Mouse (Mus musculus): ENCODE results near the gene Ilkap. TPM values are rescaled to one million over a fixed set of nuclear protein-coding genes. Genes with fewer than 3 reads are reported as not detected.
A peak's percentile ranks its signal among the peaks of the same experiment; 100 is the strongest.

Gene Ilkap
- polyA plus RNA-seq, 2 experiments: 140 to 142 TPM

DNA sequence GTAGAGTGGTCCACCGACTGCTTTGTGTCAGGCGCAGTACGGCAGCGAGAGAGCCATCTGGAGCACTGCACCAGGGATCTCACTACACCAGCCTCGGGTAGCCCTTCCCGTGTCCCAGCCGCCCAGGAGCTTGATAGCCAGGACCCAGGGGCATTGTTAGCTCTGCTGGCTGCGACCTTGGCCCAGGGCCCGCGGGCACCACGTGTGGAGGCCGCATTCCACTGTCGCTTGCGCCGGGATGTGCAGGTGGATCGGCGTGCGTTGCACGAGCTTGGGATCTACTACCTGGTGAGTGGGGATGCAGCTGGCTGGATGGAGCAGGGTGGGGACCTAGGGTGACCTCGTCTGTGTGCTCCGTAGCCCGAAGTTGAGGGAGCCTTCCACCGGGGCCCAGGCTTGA lies 28.6 kb downstream of the Ilkap start:
- peaks cover 54% of the 10 kb centered on the region for H3K36me3 ChIP-seq (ENCODE audit: control insufficient read depth, insufficient read depth, low read length)
- H3K9ac ChIP-seq (ENCODE audit: low read depth, low read length, severe bottlenecking): no peak overlapping the region
- no peaks in the 10 kb centered on the region for H3K9me3 ChIP-seq (ENCODE audit: control insufficient read depth, low read length)
- 87% methylated on average over 23 of the region's 23 CpGs for WGBS
- DNase-seq (ENCODE audit: low spot score): no peak
- ATAC-seq (ENCODE audit: low FRiP score, low read depth): no peak
- no peak overlapping the region for H3K4me3 ChIP-seq (replicated peaks; ENCODE audit: low read length)
- peaks cover 5% of the 10 kb centered on the region; the same call in 1 of the 2 replicates for H3K27me3 ChIP-seq (ENCODE audit: control insufficient read depth, insufficient read depth, low read length)
- H3K27ac ChIP-seq (replicated peaks; ENCODE audit: low read depth, low read length): no peak overlapping the region
- 0 out of 2 replicates have a peak, but pooled peaks cover 2% of the 10 kb centered on the region for H3K4me1 ChIP-seq (ENCODE audit: control insufficient read depth, insufficient read depth, low read length)
- no peak overlapping the region for H3K4me2 ChIP-seq (replicated peaks; ENCODE audit: low read depth, low read length, severe bottlenecking)
- no peak for TF ChIP-seq POLR2A (IDR thresholded peaks at IDR 0.05; ENCODE audit: borderline replicate concordance, extremely low read depth, insufficient read depth, insufficient read length)

DNA sequence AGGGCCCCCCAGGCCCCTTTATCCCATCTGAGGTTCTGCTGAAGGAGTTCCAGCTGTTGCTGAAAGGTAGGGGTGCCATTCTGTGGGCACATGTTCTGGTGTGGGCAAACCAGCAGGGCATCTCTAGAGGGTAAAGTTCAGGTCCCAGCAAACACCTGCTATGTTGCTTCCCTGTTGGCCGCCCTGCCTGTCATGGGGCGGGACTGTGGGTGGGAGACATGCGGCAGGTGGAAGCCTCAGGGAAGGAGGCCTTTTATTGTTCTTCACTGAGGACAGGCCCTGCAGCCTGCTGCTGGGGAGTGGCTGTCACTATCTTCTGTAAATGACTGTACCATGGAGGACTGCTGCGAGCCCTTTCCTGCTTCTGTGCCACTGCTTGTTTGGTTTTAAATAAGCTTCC lies 29.2 kb downstream of the Ilkap start:
- Histone ChIP-seq H3K27me3 (ENCODE audit: control insufficient read depth, insufficient read depth, low read length) (peaks cover 5% of the 10 kb centered on the region; the same call in 1 of the 2 replicates), H3K36me3 (ENCODE audit: control insufficient read depth, insufficient read depth, low read length) (peaks cover 47% of the 10 kb centered on the region), H3K27ac (replicated peaks; ENCODE audit: low read depth, low read length) (no peak overlapping the region), H3K4me3 (replicated peaks; ENCODE audit: low read length) (no peak overlapping the region), H3K9me3 (ENCODE audit: control insufficient read depth, low read length) (no peaks in the 10 kb centered on the region), H3K9ac (ENCODE audit: low read depth, low read length, severe bottlenecking) (no peak overlapping the region), H3K4me2 (replicated peaks; ENCODE audit: low read depth, low read length, severe bottlenecking) (no peak overlapping the region), H3K4me1 (ENCODE audit: control insufficient read depth, insufficient read depth, low read length) (0 out of 2 replicates have a peak, but pooled peaks cover 2% of the 10 kb centered on the region)
- 65% methylated on average over 4 of the region's 4 CpGs for WGBS
- no peak for DNase-seq (ENCODE audit: low spot score)
- no peak for TF ChIP-seq POLR2A (IDR thresholded peaks at IDR 0.05; ENCODE audit: borderline replicate concordance, extremely low read depth, insufficient read depth, insufficient read length)
- no peak for ATAC-seq (ENCODE audit: low FRiP score, low read depth)

DNA sequence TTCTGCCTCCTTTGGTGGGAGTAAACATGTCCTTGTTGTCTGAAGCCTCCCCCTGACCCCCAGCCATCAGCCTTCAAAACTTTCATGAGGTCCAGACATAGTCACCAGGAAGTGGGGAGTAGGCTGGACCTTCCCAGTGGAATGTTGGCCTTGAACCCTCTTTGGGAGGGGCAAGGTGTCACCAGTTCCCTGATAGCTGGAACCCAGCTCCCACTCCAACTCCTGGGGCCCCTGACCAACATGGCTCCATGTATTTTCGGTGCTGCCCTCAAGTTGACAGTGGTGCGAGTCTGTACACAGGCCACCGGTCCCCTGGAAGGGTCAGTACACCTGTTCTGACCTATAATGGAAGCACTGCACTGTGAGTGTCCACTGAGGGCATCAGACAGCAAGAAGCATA lies 31.3 kb downstream of the Ilkap start:
- DNase-seq (ENCODE audit: low spot score) (no peak), ATAC-seq (ENCODE audit: low FRiP score, low read depth) (no peak)
- 90% methylated on average over 3 of the region's 3 CpGs for WGBS
- H3K27ac ChIP-seq (replicated peaks; ENCODE audit: low read depth, low read length): no peak overlapping the region
- H3K27me3 ChIP-seq (ENCODE audit: control insufficient read depth, insufficient read depth, low read length): peaks cover 5% of the 10 kb centered on the region; the same call in 1 of the 2 replicates
- H3K36me3 ChIP-seq (ENCODE audit: control insufficient read depth, insufficient read depth, low read length): peaks cover 26% of the 10 kb centered on the region
- H3K4me2 ChIP-seq (replicated peaks; ENCODE audit: low read depth, low read length, severe bottlenecking): no peak overlapping the region
- no peak overlapping the region for H3K4me3 ChIP-seq (replicated peaks; ENCODE audit: low read length)
- no peak overlapping the region for H3K9ac ChIP-seq (ENCODE audit: low read depth, low read length, severe bottlenecking)
- 0 out of 2 replicates have a peak, but pooled peaks cover 2% of the 10 kb centered on the region for H3K4me1 ChIP-seq (ENCODE audit: control insufficient read depth, insufficient read depth, low read length)
- no peak for TF ChIP-seq POLR2A (IDR thresholded peaks at IDR 0.05; ENCODE audit: borderline replicate concordance, extremely low read depth, insufficient read depth, insufficient read length)
- H3K9me3 ChIP-seq (ENCODE audit: control insufficient read depth, low read length): no peaks in the 10 kb centered on the region

DNA sequence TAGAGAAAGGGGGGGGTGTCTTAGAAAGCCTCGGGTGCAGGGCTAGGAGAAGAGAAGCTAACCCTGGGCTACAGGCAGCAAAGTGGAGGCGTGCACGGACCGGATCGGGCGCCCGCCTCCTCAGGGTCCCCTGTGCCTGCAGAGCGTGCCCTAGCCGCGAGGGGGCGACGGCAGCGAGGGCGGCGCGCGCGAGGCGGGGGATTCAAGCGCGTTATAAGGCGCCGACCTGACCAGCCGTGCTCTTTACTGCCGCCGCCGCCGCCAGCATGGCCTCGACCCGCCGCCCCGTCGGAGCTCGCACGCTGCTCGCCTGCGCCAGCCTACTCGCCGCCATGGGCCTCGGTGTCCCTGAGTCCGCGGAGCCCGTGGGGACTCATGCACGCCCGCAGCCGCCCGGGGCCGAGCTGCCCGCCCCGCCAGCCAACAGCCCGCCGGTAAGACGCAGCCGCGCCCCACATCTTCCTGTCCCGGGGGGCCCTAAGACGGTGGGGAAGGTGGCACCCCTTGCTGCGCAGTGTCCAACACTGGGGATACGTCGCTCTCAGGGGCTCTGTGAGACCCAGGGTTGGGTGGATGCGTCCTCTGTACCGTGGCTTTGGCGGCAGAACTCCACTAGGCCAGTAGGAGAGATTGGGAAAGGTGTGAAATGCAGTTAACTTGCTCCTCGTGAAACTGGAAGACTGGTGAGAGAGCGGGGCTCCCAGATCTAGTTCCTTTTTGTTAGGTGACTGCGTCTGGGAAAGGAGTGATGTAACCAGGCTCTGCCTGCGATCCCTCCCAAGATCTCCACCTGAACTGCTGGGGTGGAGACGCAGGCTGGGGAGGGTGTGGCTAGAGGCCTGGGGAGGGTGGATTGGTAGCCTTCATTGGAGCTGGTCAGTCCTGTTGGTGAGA lies 32.2 kb downstream of the Ilkap start, which contains the start of gene Erfe:
Gene Erfe (plus strand): TSS at position 216 of the 894 bp plus-strand sequence.
- 1% methylated on average over 32 of the region's 68 CpGs for WGBS
- Histone ChIP-seq H3K27me3 (ENCODE audit: control insufficient read depth, insufficient read depth, low read length) (peaks cover 5% of the 10 kb centered on the region; the same call in 1 of the 2 replicates), H3K36me3 (ENCODE audit: control insufficient read depth, insufficient read depth, low read length) (peaks cover 18% of the 10 kb centered on the region), H3K9ac (ENCODE audit: low read depth, low read length, severe bottlenecking) (peak within 1 kb of the TSS; percentile 59), H3K4me1 (ENCODE audit: control insufficient read depth, insufficient read depth, low read length) (0 out of 2 replicates have a peak, but pooled peaks cover 2% of the 10 kb centered on the region), H3K4me2 (replicated peaks; ENCODE audit: low read depth, low read length, severe bottlenecking) (peak within 1 kb of the TSS; percentile 97), H3K9me3 (ENCODE audit: control insufficient read depth, low read length) (no peaks in the 10 kb centered on the region), H3K4me3 (replicated peaks; ENCODE audit: low read length) (peak within 1 kb of the TSS; percentile 45), H3K27ac (replicated peaks; ENCODE audit: low read depth, low read length) (no peak within 1 kb of the TSS)
- ATAC-seq (ENCODE audit: low FRiP score, low read depth) (peak; percentile 48), DNase-seq (ENCODE audit: low spot score) (peak; percentile 36)
- TF ChIP-seq POLR2A (IDR thresholded peaks at IDR 0.05; ENCODE audit: borderline replicate concordance, extremely low read depth, insufficient read depth, insufficient read length): no peak

DNA sequence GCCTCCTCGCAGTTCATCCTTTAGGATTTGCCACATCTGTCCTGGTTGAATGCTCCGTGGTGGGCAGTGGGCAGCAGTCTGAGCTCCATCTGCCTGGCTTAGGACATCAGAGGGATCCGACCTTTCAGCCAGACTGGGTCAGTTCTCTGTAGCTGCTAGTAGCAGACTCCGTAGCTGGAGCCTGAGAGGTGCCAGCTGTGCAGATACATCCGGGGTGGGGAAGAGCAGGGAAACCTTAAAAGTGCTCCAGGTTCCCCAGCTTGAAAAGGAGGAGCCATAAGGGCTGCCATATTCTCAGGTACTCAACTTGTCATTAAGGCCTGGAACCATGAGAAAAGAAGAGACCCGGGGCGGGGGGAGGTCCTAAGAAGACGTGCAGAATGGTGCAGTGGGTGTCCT lies 32.8 kb downstream of the Ilkap start:
- Histone ChIP-seq H3K4me2 (replicated peaks; ENCODE audit: low read depth, low read length, severe bottlenecking) (peak overlapping the region; percentile 97), H3K9ac (ENCODE audit: low read depth, low read length, severe bottlenecking) (peak overlapping the region; percentile 59), H3K9me3 (ENCODE audit: control insufficient read depth, low read length) (no peaks in the 10 kb centered on the region), H3K27ac (replicated peaks; ENCODE audit: low read depth, low read length) (no peak overlapping the region), H3K4me3 (replicated peaks; ENCODE audit: low read length) (peak overlapping the region; percentile 45), H3K27me3 (ENCODE audit: control insufficient read depth, insufficient read depth, low read length) (peaks cover 5% of the 10 kb centered on the region; the same call in 1 of the 2 replicates), H3K36me3 (ENCODE audit: control insufficient read depth, insufficient read depth, low read length) (peaks cover 11% of the 10 kb centered on the region), H3K4me1 (ENCODE audit: control insufficient read depth, insufficient read depth, low read length) (0 out of 2 replicates have a peak, but pooled peaks cover 2% of the 10 kb centered on the region)
- no peak for DNase-seq (ENCODE audit: low spot score)
- TF ChIP-seq POLR2A (IDR thresholded peaks at IDR 0.05; ENCODE audit: borderline replicate concordance, extremely low read depth, insufficient read depth, insufficient read length): no peak
- 28% methylated on average over 8 of the region's 8 CpGs for WGBS
- no peak for ATAC-seq (ENCODE audit: low FRiP score, low read depth)
